Mouse (Mus musculus) layer of hippocampus, postnatal 36 days (tissue): ENCODE data around the gene Gm21650. TPM values are rescaled to one million over a fixed set of nuclear protein-coding genes. Genes with fewer than 3 reads are reported as not detected.
"Not testable (repeated sequence)": the region's sequence is repeated elsewhere in the genome, so short reads cannot be mapped to it uniquely, and the experiment has no call there.

Source experiments
- DNase-seq, 2 experiments: peaks; one replicate each; pipeline ENCODE4 v3.0.0; 2022
- total RNA-seq, 2 experiments: library from RNA; stranded (reverse); gene quantifications; 2 replicates each; pipeline ENCODE4 v1.2.3; 2021

Gene Gm21650
- not detected for total RNA-seq

DNA sequence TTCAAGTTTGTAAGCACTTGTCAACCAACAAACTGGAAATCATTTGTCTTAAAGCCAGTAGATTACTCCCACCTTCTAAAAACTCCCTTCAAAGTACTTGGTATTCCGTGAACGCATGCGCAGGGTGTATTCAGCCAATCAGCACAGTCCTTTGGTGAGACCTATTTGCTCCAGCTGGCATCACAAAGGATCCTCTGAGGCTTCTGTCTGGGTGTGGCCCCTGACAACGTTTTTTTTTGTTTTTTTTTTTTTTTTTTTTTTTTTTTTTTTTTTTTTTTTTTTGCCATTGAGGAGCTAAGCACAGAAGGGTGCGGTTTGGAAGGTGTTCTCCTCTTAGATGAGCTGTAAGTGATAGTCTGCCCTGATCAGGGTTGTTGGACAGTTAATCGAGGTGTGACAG is at the start of gene Gm21650:
TSS of gene Gm21650 (plus strand) at position 301 of the 400 bp plus-strand sequence.
- DNase-seq, result not testable (repeated sequence)
